Mouse (Mus musculus): Measurements from ENCODE around the gene Ang.

Ang gene

GRCm38 (mm10) chr14:51088970-51089673 is 1.8 kb upstream of the Ang start:
- DNase-seq (ENCODE audit: low spot score in 2 of 2): peak; percentile 98

- DNase-seq (ENCODE audit: low spot score in 2 of 2): no peak
Observed at GRCm38 (mm10) chr14:51089674-51090076, 1.3 kb upstream of the Ang start.

GRCm38 (mm10) chr14:51090077-51090781 is 721 bp upstream of the Ang start:
- DNase-seq (ENCODE audit: low spot score in 2 of 2): peak; percentile 88 to 89

GRCm38 (mm10) chr14:51092073-51092620 is 1.2 kb downstream of the Ang start:
- DNase-seq (ENCODE audit: low spot score in 2 of 2): no peak

GRCm38 (mm10) chr14:51093496-51093895 is 2.5 kb downstream of the Ang start:
- no peak for DNase-seq (ENCODE audit: low spot score in 2 of 2)

- DNase-seq (ENCODE audit: low spot score in 2 of 2): no peak
Observed at GRCm38 (mm10) chr14:51094096-51094875, 3.3 kb downstream of the Ang start.

GRCm38 (mm10) chr14:51094921-51095320 is 4.0 kb downstream of the Ang start:
- DNase-seq (ENCODE audit: low spot score in 2 of 2): no peak

- no peak for DNase-seq (ENCODE audit: low spot score in 2 of 2)
Observed at GRCm38 (mm10) chr14:51095736-51096524, 5.0 kb downstream of the Ang start.

- peak; percentile 72 to 79 for DNase-seq (ENCODE audit: low spot score in 2 of 2)
Observed at GRCm38 (mm10) chr14:51098300-51098699, 7.3 kb downstream of the Ang start.

- DNase-seq (ENCODE audit: low spot score in 2 of 2): no peak
Observed at GRCm38 (mm10) chr14:51098921-51099320, 8.0 kb downstream of the Ang start.

GRCm38 (mm10) chr14:51101284-51101683 is 10.3 kb downstream of the Ang start:
- no peak for DNase-seq (ENCODE audit: low spot score in 2 of 2)

GRCm38 (mm10) chr14:51103217-51103616 is 12.3 kb downstream of the Ang start:
- peak; percentile 24 to 67 for DNase-seq (ENCODE audit: low spot score in 2 of 2)

GRCm38 (mm10) chr14:51104366-51104765 is 13.4 kb downstream of the Ang start:
- no peak for DNase-seq (ENCODE audit: low spot score in 2 of 2)

- DNase-seq (ENCODE audit: low spot score in 2 of 2): no peak
Observed at GRCm38 (mm10) chr14:51106449-51106967, 15.6 kb downstream of the Ang start.

GRCm38 (mm10) chr14:51111966-51112365 is 21.0 kb downstream of the Ang start:
- DNase-seq (ENCODE audit: low spot score in 2 of 2): no peak

- no peak for DNase-seq (ENCODE audit: low spot score in 2 of 2)
Observed at GRCm38 (mm10) chr14:51113476-51113875, 22.5 kb downstream of the Ang start.

GRCm38 (mm10) chr14:51113916-51114560 is 23.1 kb downstream of the Ang start, which contains the start of gene Eddm3b:
TSS of gene Eddm3b (plus strand) at chr14:51114426.
- DNase-seq (ENCODE audit: low spot score in 2 of 2): no peak

GRCm38 (mm10) chr14:51125684-51126083 is 34.7 kb downstream of the Ang start:
- DNase-seq (ENCODE audit: low spot score in 2 of 2): no peak

- DNase-seq (ENCODE audit: low spot score in 2 of 2): peak in 1 of 2 experiments; percentile 12
Observed at GRCm38 (mm10) chr14:51127648-51128258, 36.8 kb downstream of the Ang start.
